Mouse (Mus musculus): ENCODE data around the gene Krtap4-2. TPM values are rescaled to one million over a fixed set of nuclear protein-coding genes. Genes with fewer than 3 reads are reported as not detected.

Gene Krtap4-2
- polyA plus RNA-seq (2015; fragmentation: Nextera tagmentation; extraction: Ambion mirVana), result not detected in 2 replicates

DNA sequence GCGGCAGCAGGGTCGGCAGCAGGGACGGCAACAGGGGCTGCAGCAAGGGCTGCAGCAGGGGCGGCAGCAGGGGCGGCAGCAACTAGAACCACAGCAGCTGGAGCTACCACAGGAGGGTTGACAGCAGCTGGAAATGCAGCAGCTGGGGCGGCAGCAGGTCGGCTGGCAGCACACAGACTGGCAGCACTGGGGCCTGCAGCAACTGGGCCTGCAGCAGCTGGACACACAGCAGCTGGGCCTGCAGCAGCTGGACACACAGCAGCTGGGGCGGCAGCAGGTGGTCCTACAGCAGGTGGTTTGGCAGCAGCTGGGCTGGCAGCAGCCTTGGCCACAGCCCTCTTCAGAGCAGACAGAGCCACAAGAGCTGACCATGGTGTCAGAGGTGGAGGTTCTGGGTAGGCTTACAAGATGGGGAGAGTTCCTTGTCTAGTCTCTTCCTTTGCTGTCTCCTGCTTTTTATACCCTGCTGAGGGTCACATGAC, at the start of gene Krtap4-2:
Gene Krtap4-2, minus strand, starts transcription at position 432 of the 482 bp plus-strand sequence.

GRCm38 (mm10) chr11:99665860-99666259, 31.0 kb upstream of the Krtap4-2 start, which contains the start of gene Krtap4-6:
Gene Krtap4-6 (minus strand): TSS chr11:99665960.

GRCm38 (mm10) chr11:99658467-99659010, 23.7 kb upstream of the Krtap4-2 start, which contains the start of gene Gm11563:
Gene Gm11563 (minus strand): TSS chr11:99658960.

GRCm38 (mm10) chr11:99650136-99650535, 15.3 kb upstream of the Krtap4-2 start, which contains the start of gene Gm11555:
Gene Gm11555 (minus strand): TSS chr11:99650236.

GRCm38 (mm10) chr11:99643635-99644139, 8.8 kb upstream of the Krtap4-2 start, which contains the start of gene Krtap4-7:
Gene Krtap4-7 (minus strand): TSS chr11:99644089.

DNA sequence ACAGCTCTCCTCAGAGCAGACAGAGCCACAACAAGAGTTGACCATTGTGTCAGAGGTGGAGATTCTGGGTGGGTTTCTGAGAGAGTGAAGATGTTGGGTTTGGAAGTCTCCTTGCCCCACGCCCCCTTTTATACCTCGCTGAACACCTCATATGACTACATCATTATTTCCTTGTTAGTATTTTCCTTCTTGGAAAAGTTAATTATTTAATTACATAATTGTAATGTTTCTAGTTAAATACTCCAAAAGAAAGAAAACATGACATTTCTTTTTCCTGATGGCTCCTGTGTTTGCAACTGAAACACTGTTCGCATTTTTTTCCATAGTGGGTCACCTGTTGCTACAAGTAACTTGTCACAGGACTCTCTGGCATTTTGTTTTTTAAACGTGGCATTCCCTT, 6.7 kb downstream of the Krtap4-2 start, which contains the start of gene Krtap4-1:
Gene Krtap4-1, minus strand, starts transcription at position 101 of the 400 bp plus-strand sequence.

GRCm38 (mm10) chr11:99620335-99620734, 14.5 kb downstream of the Krtap4-2 start, which contains the start of gene Gm11562:
Gene Gm11562 (minus strand): TSS chr11:99620435.

DNA sequence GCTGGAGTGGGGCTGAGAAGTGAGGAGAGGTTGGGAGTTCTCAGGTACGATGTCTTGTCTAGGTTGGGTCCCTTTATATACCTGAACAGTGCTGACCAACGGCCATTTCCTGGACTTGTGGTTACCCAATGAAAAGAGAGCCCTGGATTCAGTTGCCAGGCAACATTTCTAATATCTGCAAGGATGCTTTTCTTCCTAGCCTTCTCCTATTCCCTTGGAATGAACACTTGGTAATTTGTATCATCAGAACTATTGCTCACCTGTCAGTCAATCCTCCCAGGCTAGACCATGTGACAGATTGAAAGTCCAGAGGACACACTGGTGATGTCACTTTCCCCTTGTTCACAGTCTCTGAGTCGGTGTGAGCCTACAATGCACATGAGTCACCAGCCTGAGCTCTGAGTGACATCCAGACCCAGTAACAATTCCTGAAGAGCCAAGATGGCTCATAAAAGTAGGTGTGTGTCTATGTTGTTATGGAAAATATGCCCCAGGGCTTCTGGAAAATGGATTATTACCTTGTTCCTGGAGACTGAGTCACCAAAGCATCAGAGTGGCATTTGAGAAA, 20.0 kb downstream of the Krtap4-2 start, which contains the start of gene Krtap2-4:
Gene Krtap2-4, minus strand, starts transcription at position 51 of the 568 bp plus-strand sequence.

DNA sequence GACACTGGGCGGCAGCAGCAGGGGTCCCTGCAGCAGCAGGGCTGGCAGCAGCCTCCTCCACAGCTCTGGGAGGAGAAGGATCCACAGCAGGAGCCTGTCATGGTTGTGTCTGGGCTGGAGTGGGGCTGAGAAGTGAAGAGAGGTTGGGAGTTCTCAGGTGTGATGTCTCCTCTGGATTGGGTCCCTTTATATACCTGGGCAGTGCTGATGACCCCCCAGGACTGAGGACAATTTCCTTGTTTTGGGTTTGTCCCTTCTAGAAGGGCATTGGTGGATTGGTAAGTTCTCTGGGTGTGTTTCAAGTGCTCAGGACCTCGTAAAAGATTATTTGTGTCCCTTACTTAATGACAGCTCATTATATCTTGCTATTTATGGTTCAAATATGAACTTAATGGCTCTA, 24.8 kb downstream of the Krtap4-2 start, which contains the start of gene Gm11937:
Gene Gm11937, minus strand, starts transcription at position 101 of the 400 bp plus-strand sequence.

GRCm38 (mm10) chr11:99603208-99603607, 31.7 kb downstream of the Krtap4-2 start, which contains the start of gene Gm11938:
Gene Gm11938 (minus strand): TSS chr11:99603308.

DNA sequence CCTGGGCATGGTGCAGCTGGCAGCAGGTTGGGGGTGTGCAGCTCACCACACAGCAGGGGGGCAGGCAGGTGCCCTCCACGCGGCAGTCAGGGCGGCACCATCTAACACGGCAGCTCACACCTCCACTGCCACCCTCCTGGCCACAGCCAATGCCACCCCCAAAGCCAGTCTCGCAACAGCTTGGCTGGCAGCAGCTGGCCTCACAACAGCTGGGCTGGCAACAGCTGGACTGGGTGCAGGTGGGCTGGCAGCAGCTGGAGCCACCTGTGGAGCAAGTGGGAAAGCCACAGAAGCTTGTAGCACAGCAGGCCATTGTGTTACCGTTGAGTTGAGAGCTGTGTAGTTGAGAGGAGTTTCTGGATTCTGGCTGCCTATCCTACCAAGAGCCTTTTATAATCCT, 37.1 kb downstream of the Krtap4-2 start, which contains the start of gene Krtap9-3:
Gene Krtap9-3, minus strand, starts transcription at position 364 of the 400 bp plus-strand sequence.

DNA sequence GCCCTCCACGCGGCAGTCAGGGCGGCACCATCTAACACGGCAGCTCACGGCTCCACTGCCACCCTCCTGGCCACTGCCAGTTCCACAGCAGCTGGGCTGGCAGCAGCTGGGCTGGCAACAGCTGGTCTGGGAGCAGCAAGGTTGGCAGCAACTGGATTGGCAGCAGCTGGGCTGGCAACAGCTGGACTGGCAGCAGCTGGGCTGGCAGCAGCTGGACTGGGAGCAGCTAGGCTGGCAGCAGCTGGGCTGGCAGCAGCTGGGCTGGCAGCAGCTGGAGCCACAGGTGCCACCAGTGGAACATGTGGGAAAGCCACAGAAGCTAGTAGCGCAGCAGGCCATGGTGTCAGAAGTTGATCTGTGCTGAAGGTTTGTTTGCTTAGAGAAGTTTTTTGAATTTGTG, 43.9 kb downstream of the Krtap4-2 start, which contains the start of gene Krtap1-3:
Gene Krtap1-3, minus strand, starts transcription at position 359 of the 400 bp plus-strand sequence.

Other genes starting within 250 kb of the Krtap4-2 start
- 34.8 and 42.7 TPM in 2 replicates for gene Krt10, start 245.7 kb downstream of the Krtap4-2 start, polyA plus RNA-seq (2015; fragmentation: Nextera tagmentation; extraction: Ambion mirVana)
- not detected in 2 replicates for gene Krt12, start 212.8 kb downstream of the Krtap4-2 start, polyA plus RNA-seq (2015; fragmentation: Nextera tagmentation; extraction: Ambion mirVana)
- 1.3 and 3.1 TPM in 2 replicates for gene Krt20, start 196.9 kb downstream of the Krtap4-2 start, polyA plus RNA-seq (2015; fragmentation: Nextera tagmentation; extraction: Ambion mirVana)
- 1.7 and 3.0 TPM in 2 replicates for gene Krt23, start 141.9 kb downstream of the Krtap4-2 start, polyA plus RNA-seq (2015; fragmentation: Nextera tagmentation; extraction: Ambion mirVana)
- gene Krt39, start 113.7 kb downstream of the Krtap4-2 start, polyA plus RNA-seq (2015; fragmentation: Nextera tagmentation; extraction: Ambion mirVana), result not detected in 2 replicates
- gene Krt40, start 91.9 kb downstream of the Krtap4-2 start, polyA plus RNA-seq (2015; fragmentation: Nextera tagmentation; extraction: Ambion mirVana), result not detected in 2 replicates
- not detected in 2 replicates for gene Krtap3-3, start 84.2 kb downstream of the Krtap4-2 start, polyA plus RNA-seq (2015; fragmentation: Nextera tagmentation; extraction: Ambion mirVana)
- gene Krtap3-2, start 78.2 kb downstream of the Krtap4-2 start, polyA plus RNA-seq (2015; fragmentation: Nextera tagmentation; extraction: Ambion mirVana), result not detected in 2 replicates
- gene Gm11939, start 75.6 kb downstream of the Krtap4-2 start, polyA plus RNA-seq (2015; fragmentation: Nextera tagmentation; extraction: Ambion mirVana), result not detected in 2 replicates
- not detected in 2 replicates for gene Krtap3-1, start 68.5 kb downstream of the Krtap4-2 start, polyA plus RNA-seq (2015; fragmentation: Nextera tagmentation; extraction: Ambion mirVana)
- gene Krtap1-5, start 54.1 kb downstream of the Krtap4-2 start, polyA plus RNA-seq (2015; fragmentation: Nextera tagmentation; extraction: Ambion mirVana), result not detected in 2 replicates
- not detected in 2 replicates for gene Krtap1-4, start 51.4 kb downstream of the Krtap4-2 start, polyA plus RNA-seq (2015; fragmentation: Nextera tagmentation; extraction: Ambion mirVana)
- not detected in 2 replicates for gene Krtap1-3, start 43.7 kb downstream of the Krtap4-2 start, polyA plus RNA-seq (2015; fragmentation: Nextera tagmentation; extraction: Ambion mirVana)
- gene Krtap9-3, start 37.0 kb downstream of the Krtap4-2 start, polyA plus RNA-seq (2015; fragmentation: Nextera tagmentation; extraction: Ambion mirVana), result not detected in 2 replicates
- not detected in 2 replicates for gene Gm11938, start 31.8 kb downstream of the Krtap4-2 start, polyA plus RNA-seq (2015; fragmentation: Nextera tagmentation; extraction: Ambion mirVana)
- not detected in 2 replicates for gene Gm11937, start 24.9 kb downstream of the Krtap4-2 start, polyA plus RNA-seq (2015; fragmentation: Nextera tagmentation; extraction: Ambion mirVana)
- gene Krtap2-4, start 20.2 kb downstream of the Krtap4-2 start, polyA plus RNA-seq (2015; fragmentation: Nextera tagmentation; extraction: Ambion mirVana), result not detected in 2 replicates
- not detected in 2 replicates for gene Gm11562, start 14.6 kb downstream of the Krtap4-2 start, polyA plus RNA-seq (2015; fragmentation: Nextera tagmentation; extraction: Ambion mirVana)
- not detected in 2 replicates for gene Krtap4-1, start 6.8 kb downstream of the Krtap4-2 start, polyA plus RNA-seq (2015; fragmentation: Nextera tagmentation; extraction: Ambion mirVana)
- not detected in 2 replicates for gene Krtap4-7, start 9.0 kb upstream of the Krtap4-2 start, polyA plus RNA-seq (2015; fragmentation: Nextera tagmentation; extraction: Ambion mirVana)
- not detected in 2 replicates for gene Gm11555, start 15.2 kb upstream of the Krtap4-2 start, polyA plus RNA-seq (2015; fragmentation: Nextera tagmentation; extraction: Ambion mirVana)
- not detected in 2 replicates for gene Gm11563, start 23.9 kb upstream of the Krtap4-2 start, polyA plus RNA-seq (2015; fragmentation: Nextera tagmentation; extraction: Ambion mirVana)
- not detected in 2 replicates for gene Krtap4-6, start 30.9 kb upstream of the Krtap4-2 start, polyA plus RNA-seq (2015; fragmentation: Nextera tagmentation; extraction: Ambion mirVana)
- not detected in 2 replicates for gene Gm14190, start 55.7 kb upstream of the Krtap4-2 start, polyA plus RNA-seq (2015; fragmentation: Nextera tagmentation; extraction: Ambion mirVana)
- not detected in 2 replicates for gene Gm14180, start 99.2 kb upstream of the Krtap4-2 start, polyA plus RNA-seq (2015; fragmentation: Nextera tagmentation; extraction: Ambion mirVana)
- not detected in 2 replicates for gene Gm11595, start 137.8 kb upstream of the Krtap4-2 start, polyA plus RNA-seq (2015; fragmentation: Nextera tagmentation; extraction: Ambion mirVana)
- not detected in 2 replicates for gene Krtap4-8, start 145.6 kb upstream of the Krtap4-2 start, polyA plus RNA-seq (2015; fragmentation: Nextera tagmentation; extraction: Ambion mirVana)
- not detected in 2 replicates for gene Krtap4-9, start 150.1 kb upstream of the Krtap4-2 start, polyA plus RNA-seq (2015; fragmentation: Nextera tagmentation; extraction: Ambion mirVana)
- not detected in 2 replicates for gene Gm11596, start 158.4 kb upstream of the Krtap4-2 start, polyA plus RNA-seq (2015; fragmentation: Nextera tagmentation; extraction: Ambion mirVana)
- gene Gm11569, start 163.8 kb upstream of the Krtap4-2 start, polyA plus RNA-seq (2015; fragmentation: Nextera tagmentation; extraction: Ambion mirVana), result not detected in 2 replicates
- gene Gm11554, start 169.4 kb upstream of the Krtap4-2 start, polyA plus RNA-seq (2015; fragmentation: Nextera tagmentation; extraction: Ambion mirVana), result not detected in 2 replicates
- not detected in 2 replicates for gene Krtap4-13, start 174.8 kb upstream of the Krtap4-2 start, polyA plus RNA-seq (2015; fragmentation: Nextera tagmentation; extraction: Ambion mirVana)
- gene Gm11564, start 180.6 kb upstream of the Krtap4-2 start, polyA plus RNA-seq (2015; fragmentation: Nextera tagmentation; extraction: Ambion mirVana), result not detected in 2 replicates
- gene 2300003K06Rik, start 203.0 kb upstream of the Krtap4-2 start, polyA plus RNA-seq (2015; fragmentation: Nextera tagmentation; extraction: Ambion mirVana), result not detected in 2 replicates
- gene Krtap4-16, start 216.5 kb upstream of the Krtap4-2 start, polyA plus RNA-seq (2015; fragmentation: Nextera tagmentation; extraction: Ambion mirVana), result not detected in 2 replicates
- not detected in 2 replicates for gene Gm11568, start 222.8 kb upstream of the Krtap4-2 start, polyA plus RNA-seq (2015; fragmentation: Nextera tagmentation; extraction: Ambion mirVana)
- not detected in 2 replicates for gene Gm11559, start 229.4 kb upstream of the Krtap4-2 start, polyA plus RNA-seq (2015; fragmentation: Nextera tagmentation; extraction: Ambion mirVana)
- not detected in 2 replicates for gene Krtap9-1, start 238.3 kb upstream of the Krtap4-2 start, polyA plus RNA-seq (2015; fragmentation: Nextera tagmentation; extraction: Ambion mirVana)
- gene Gm11567, start 244.1 kb upstream of the Krtap4-2 start, polyA plus RNA-seq (2015; fragmentation: Nextera tagmentation; extraction: Ambion mirVana), result not detected in 2 replicates